In genomic region chr14:52015445-52016100, GRCm38 (mm10) we compare ENCODE assay signal across 8 mouse cellular contexts. TPM values are rescaled to one million over a fixed set of nuclear protein-coding genes. Genes with fewer than 3 reads are reported as not detected.
A peak's percentile ranks its signal among the peaks of the same experiment; 100 is the strongest.
DNase-seq lines count a peak whose midpoint lies in the region; ATAC-seq and TF ChIP-seq lines count a peak whose summit lies in the region.
"Had no signal": no experiment of that assay in that cellular context is flagged by ENCODE, and none has a peak within 500 bp of the region (broad histone marks: within the 10 kb centered on the region; RNA-seq: fewer than 3 reads in every experiment).

TSS of gene Tmem253 (plus strand) at chr14:52015658.

- 17% methylated on average over 6 of the region's 6 CpGs for WGBS in lung, postnatal 0 days
- 50% methylated on average over 6 of the region's 6 CpGs for WGBS in forebrain, embryonic 11.5 days
- 37% methylated on average over 6 of the region's 6 CpGs for WGBS in limb, embryonic 11.5 days
- WGBS in stomach, embryonic 14.5 days = 15% methylated on average over 6 of the region's 6 CpGs

- H3K36me3 ChIP-seq in lung, postnatal 0 days (ENCODE audit: insufficient read depth, low read length) = no peaks in the 10 kb centered on the region
- no peaks in the 10 kb centered on the region for H3K36me3 ChIP-seq in forebrain, embryonic 11.5 days (ENCODE audit: control insufficient read depth, insufficient read depth, low read length)
- H3K36me3 ChIP-seq in limb, embryonic 11.5 days (ENCODE audit: control insufficient read depth, insufficient read depth, low read length) = no peaks in the 10 kb centered on the region
- H3K36me3 ChIP-seq in stomach, embryonic 14.5 days (ENCODE audit: control insufficient read depth, insufficient read depth, low read length) = no peaks in the 10 kb centered on the region

- peak within 1 kb of the TSS; percentile 96 for H3K27ac ChIP-seq in lung, postnatal 0 days (ENCODE audit: low read length)
- H3K27ac ChIP-seq in forebrain, embryonic 11.5 days (ENCODE audit: low read depth, low read length) = peak within 1 kb of the TSS; percentile 100
- peak within 1 kb of the TSS; percentile 96 for H3K27ac ChIP-seq in limb, embryonic 11.5 days (replicated peaks; ENCODE audit: low read depth, low read length)
- H3K27ac ChIP-seq in stomach, embryonic 14.5 days (ENCODE audit: low read length) = peak within 1 kb of the TSS; percentile 87

- TF ChIP-seq CTCF in lung, postnatal 0 days (IDR thresholded peaks at IDR 0.05) = no peak

- H3K9me3 ChIP-seq in lung, postnatal 0 days (ENCODE audit: low read length) = no peaks in the 10 kb centered on the region
- H3K9me3 ChIP-seq in forebrain, embryonic 11.5 days (ENCODE audit: control insufficient read depth, low read length) = no peaks in the 10 kb centered on the region
- no peaks in the 10 kb centered on the region for H3K9me3 ChIP-seq in limb, embryonic 11.5 days (ENCODE audit: control insufficient read depth, low read length)
- no peaks in the 10 kb centered on the region for H3K9me3 ChIP-seq in stomach, embryonic 14.5 days (ENCODE audit: control insufficient read depth, low read depth, low read length)

- no peaks in the 10 kb centered on the region; the same call in 1 of the 2 replicates for H3K4me1 ChIP-seq in lung, postnatal 0 days (ENCODE audit: insufficient read depth, low read depth, low read length)
- peaks cover 42% of the 10 kb centered on the region for H3K4me1 ChIP-seq in forebrain, embryonic 11.5 days (replicated peaks; ENCODE audit: control insufficient read depth, insufficient read depth, low read length)
- peaks cover 26% of the 10 kb centered on the region for H3K4me1 ChIP-seq in limb, embryonic 11.5 days (ENCODE audit: control insufficient read depth, insufficient read depth, low read length)
- peaks cover 29% of the 10 kb centered on the region for H3K4me1 ChIP-seq in stomach, embryonic 14.5 days (ENCODE audit: control insufficient read depth, insufficient read depth, low read length)

- H3K4me3 ChIP-seq in lung, postnatal 0 days (ENCODE audit: low read depth, low read length) = peak within 1 kb of the TSS; percentile 71
- H3K4me3 ChIP-seq in forebrain, embryonic 11.5 days (ENCODE audit: low read depth, low read length) = peak within 1 kb of the TSS; percentile 82
- peak within 1 kb of the TSS; percentile 70 for H3K4me3 ChIP-seq in limb, embryonic 11.5 days (ENCODE audit: low read depth, low read length)
- peak within 1 kb of the TSS; percentile 57 for H3K4me3 ChIP-seq in stomach, embryonic 14.5 days (ENCODE audit: low read depth, low read length)

- no peak for TF ChIP-seq EP300 in lung, postnatal 0 days (IDR thresholded peaks at IDR 0.05)

- no peaks in the 10 kb centered on the region for H3K27me3 ChIP-seq in lung, postnatal 0 days (replicated peaks; ENCODE audit: insufficient read depth, low read length)
- no peaks in the 10 kb centered on the region for H3K27me3 ChIP-seq in forebrain, embryonic 11.5 days (ENCODE audit: control insufficient read depth, insufficient read depth, low read length)
- no peaks in the 10 kb centered on the region for H3K27me3 ChIP-seq in limb, embryonic 11.5 days (ENCODE audit: control insufficient read depth, insufficient read depth, low read length)
- H3K27me3 ChIP-seq in stomach, embryonic 14.5 days (ENCODE audit: control insufficient read depth, insufficient read depth, low read length) = no peaks in the 10 kb centered on the region

- H3K9ac ChIP-seq in lung, postnatal 0 days (replicated peaks; ENCODE audit: low read depth) = peak within 1 kb of the TSS; percentile 63
- H3K9ac ChIP-seq in forebrain, embryonic 11.5 days (ENCODE audit: low read length) = peak within 1 kb of the TSS; percentile 96
- H3K9ac ChIP-seq in limb, embryonic 11.5 days (ENCODE audit: low read length) = peak within 1 kb of the TSS; percentile 92
- H3K9ac ChIP-seq in stomach, embryonic 14.5 days (replicated peaks; ENCODE audit: low read depth, low read length) = peak within 1 kb of the TSS; percentile 83

- DNase-seq in lung, postnatal 0 days (ENCODE audit: low spot score) = peak; percentile 45
- no peak for DNase-seq in lung, postnatal 36 days
- DNase-seq in forebrain, embryonic 11.5 days (ENCODE audit: low spot score) = no peak
- no peak for DNase-seq in limb, embryonic 11.5 days (ENCODE audit: low spot score)
- DNase-seq in layer of hippocampus, postnatal 14 days (ENCODE audit: low spot score in 2 of 2) = no peak
- DNase-seq in layer of hippocampus, adult 8-10 months (ENCODE audit: low spot score in 2 of 2) = no peak

- peak within 1 kb of the TSS; percentile 74 for H3K4me2 ChIP-seq in lung, postnatal 0 days (replicated peaks; ENCODE audit: low read depth, low read length)
- peak within 1 kb of the TSS; percentile 76 for H3K4me2 ChIP-seq in forebrain, embryonic 11.5 days (ENCODE audit: low read depth, low read length, severe bottlenecking)
- H3K4me2 ChIP-seq in limb, embryonic 11.5 days (ENCODE audit: low read depth, severe bottlenecking) = peak within 1 kb of the TSS; percentile 58
- peak within 1 kb of the TSS; percentile 69 for H3K4me2 ChIP-seq in stomach, embryonic 14.5 days (replicated peaks; ENCODE audit: low read depth, low read length)

- ATAC-seq in lung, postnatal 0 days = no peak
- no peak for ATAC-seq in forebrain, embryonic 11.5 days (replicated peaks; ENCODE audit: low FRiP score)
- no peak for ATAC-seq in limb, embryonic 11.5 days (ENCODE audit: insufficient number of reproducible peaks, low FRiP score, low TSS enrichment, low read depth)
- ATAC-seq in stomach, embryonic 14.5 days (ENCODE audit: insufficient number of reproducible peaks, insufficient read depth, low FRiP score, low read depth) = no peak

RNA-seq across cellular contexts. Expression of gene Tmem253, which starts in this region (rescaled TPM):
- 0.66 and 0.96 TPM in 2 replicates for polyA plus RNA-seq in lung, postnatal 0 days (2015; fragmentation: Nextera tagmentation; extraction: Ambion mirVana)
- 0.92 and 0.95 TPM in 2 replicates for polyA plus RNA-seq in forebrain, embryonic 11.5 days (2014; fragmentation: Nextera tagmentation; extraction: Ambion mirVana)
- polyA plus RNA-seq in limb, embryonic 11.5 days (2014; fragmentation: Nextera tagmentation; extraction: Ambion mirVana) = 0.60 and 1.3 TPM in 2 replicates
- 0.62 and 2.0 TPM in 2 replicates for polyA plus RNA-seq in stomach, embryonic 14.5 days (2014; fragmentation: Nextera tagmentation; extraction: Ambion mirVana)
- under 1 TPM; 0.39 to 0.95 TPM for total RNA-seq in layer of hippocampus, postnatal 14 days (2021)
- total RNA-seq in layer of hippocampus, adult 8-10 months (2022) = 1 to 10 TPM in 2 of 4 experiments, under 1 TPM in 2; 0.74 to 1.7 (median 0.91) TPM
- total RNA-seq: common myeloid progenitor, adult 5-6 weeks had no signal

Comparison
In these comparisons a context has a peak if more than half of its experiments do, and no peak if none do; other contexts are left out.
1. Peak in DNase-seq, H3K4me3 ChIP-seq, H3K27ac ChIP-seq, H3K9ac ChIP-seq and H3K4me2 ChIP-seq in lung, postnatal 0 days; RNA of the gene not detected or under 1 TPM.